Mouse (Mus musculus) lung, postnatal 36 days (tissue): ENCODE measurements around the gene Fars2.

ENCODE experiments used
- DNase-seq: peaks from one replicate; pipeline ENCODE4 v3.0.0; 2022; ENCODE audit warnings: mixed read lengths

Fars2 gene

DNA sequence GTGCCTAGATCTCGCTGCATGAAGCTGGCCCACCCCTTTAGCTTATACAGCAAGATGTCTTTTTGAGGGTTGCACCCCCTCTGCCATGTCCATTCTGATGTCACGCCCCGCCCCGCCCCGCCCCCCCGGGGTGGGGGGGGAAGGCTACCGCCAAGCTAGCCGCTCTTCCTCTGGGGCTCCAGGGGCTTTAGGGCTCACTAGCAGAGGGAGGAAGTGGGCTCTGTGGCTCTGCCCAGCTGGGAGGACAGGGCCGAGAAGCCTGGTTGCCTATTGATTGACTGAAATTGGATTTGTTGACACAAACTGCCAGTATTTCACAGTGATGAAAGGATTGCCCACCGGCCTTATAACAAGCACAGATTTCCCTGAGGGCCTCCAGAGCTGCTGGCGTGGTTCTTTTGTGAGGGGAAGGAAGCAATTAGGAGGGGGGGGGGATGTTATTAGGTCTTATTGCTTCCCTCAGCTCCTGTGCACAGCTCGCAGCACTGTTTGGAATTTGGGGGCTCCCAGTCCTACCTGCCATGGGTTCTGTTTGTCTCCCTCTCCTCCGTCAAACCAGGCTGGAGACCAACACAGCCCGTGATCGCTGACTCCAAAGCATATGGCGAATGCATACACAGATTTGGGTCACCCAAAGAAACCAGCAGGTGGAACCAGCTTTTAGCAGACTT is 466.4 kb downstream of the Fars2 start:
- DNase-seq = no peak

DNA sequence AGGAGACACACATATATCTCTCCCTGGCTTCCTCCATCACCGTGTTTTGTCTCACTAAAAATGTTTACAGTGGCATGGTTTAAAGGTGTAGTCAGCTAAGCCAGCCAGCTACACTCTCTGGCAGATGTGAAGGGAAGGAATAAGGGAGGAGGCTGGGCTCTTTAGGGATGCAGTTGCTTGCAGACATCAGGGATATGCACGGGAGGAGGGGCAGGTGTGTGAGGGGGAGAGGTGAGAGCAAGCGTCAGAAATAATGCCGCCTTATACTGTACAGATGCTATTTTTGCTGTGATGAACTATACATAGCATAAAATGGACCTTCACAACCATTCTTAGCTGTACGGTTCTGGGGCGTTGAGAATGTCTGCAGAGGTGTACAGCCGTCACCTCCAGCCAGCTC is 467.0 kb downstream of the Fars2 start:
- DNase-seq = no peak

DNA sequence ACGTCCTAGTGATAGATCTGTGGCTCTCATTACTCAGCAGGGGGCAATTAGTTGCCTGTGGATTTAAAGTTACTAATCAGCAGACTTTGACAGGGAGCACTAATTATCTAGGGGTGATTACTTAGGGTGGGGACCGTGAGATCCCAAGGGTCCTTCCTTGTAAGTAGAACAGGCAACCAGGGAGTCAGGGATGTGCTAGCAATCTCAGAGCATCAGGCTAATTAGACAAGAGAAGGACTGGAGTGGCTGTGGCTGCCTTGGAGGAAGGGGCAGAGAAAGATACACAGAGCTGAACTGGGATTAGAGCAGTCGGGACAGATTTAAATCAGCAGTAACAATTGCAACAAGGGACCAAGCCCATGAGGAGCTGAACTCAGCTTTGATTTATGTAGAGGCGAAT is 471.9 kb downstream of the Fars2 start:
- DNase-seq = no peak

DNA sequence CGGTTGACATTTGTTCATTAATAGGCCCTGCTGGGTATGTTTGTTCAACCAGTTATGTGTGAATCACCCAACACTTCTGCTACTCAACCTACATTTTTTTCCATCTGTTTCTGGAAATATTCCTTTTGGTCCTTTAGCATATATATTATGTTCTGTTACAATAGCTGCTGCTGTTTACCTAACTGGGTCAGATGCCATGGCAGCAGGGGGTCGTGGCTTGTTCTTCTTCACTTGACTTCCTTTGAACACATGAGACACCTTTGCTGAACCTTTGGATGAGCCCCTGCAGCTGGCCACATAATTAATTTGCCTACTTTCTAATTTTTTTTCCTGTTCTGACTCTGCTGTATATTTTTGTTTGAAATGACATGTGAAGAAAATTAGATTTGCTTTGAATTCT is 475.1 kb downstream of the Fars2 start:
- no peak for DNase-seq

DNA sequence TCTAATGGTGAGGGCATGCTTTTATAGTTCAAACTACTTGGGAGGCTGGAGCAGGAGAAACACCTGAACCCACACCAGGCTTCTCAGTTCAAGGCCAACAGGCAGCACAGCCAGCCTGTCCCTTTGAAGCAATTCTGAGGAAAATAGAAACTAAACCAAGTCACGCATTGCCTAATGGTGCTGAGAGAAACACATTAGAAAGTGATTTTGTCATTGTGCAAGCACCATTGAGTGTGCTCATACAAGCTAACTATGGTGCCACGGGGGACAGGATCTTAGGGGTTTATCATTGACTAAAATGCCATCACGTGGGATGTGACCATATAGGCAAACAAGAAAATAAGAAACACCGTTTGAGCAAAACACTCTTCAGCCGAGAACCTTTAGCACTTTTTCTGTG is 489.5 kb downstream of the Fars2 start:
- DNase-seq = no peak

DNA sequence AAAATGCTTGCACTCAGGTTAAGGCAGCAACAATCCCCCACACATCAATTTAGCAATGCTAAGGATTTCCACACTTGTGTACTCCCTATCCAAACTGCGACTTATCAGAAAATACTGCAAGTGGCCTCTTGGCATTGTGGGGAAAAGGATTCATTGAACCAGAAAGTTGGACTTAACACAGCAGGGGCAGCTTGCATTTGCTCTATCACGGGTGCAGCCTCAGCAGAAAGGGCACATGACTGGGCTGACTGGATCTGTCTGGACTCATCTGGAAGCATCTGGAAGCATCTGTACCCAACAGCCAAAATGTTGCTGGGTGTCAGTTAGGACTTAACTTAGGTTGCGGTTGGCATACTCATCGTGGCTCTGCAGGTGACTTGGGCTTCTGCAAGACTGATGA is 490.7 kb downstream of the Fars2 start:
- DNase-seq = no peak

DNA sequence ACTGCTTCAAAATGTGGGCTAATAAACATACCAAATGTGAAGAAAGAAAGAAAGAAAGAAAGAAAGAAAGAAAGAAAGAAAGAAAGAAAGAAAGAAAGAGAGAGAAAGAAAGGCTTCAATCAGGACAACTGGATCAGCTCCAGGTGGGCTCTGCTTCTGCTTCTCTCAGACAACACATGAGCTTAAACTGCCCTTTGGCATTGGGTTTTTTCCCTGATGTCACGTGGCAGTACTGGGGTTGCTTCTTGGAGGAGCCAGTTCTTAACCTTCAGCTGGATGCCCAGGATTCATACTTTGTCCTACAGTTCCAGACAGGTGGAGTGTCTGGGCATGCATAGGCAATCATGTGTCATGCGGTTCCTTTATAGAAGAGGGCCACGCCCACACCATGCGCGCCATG is 493.2 kb downstream of the Fars2 start:
- DNase-seq = no peak

DNA sequence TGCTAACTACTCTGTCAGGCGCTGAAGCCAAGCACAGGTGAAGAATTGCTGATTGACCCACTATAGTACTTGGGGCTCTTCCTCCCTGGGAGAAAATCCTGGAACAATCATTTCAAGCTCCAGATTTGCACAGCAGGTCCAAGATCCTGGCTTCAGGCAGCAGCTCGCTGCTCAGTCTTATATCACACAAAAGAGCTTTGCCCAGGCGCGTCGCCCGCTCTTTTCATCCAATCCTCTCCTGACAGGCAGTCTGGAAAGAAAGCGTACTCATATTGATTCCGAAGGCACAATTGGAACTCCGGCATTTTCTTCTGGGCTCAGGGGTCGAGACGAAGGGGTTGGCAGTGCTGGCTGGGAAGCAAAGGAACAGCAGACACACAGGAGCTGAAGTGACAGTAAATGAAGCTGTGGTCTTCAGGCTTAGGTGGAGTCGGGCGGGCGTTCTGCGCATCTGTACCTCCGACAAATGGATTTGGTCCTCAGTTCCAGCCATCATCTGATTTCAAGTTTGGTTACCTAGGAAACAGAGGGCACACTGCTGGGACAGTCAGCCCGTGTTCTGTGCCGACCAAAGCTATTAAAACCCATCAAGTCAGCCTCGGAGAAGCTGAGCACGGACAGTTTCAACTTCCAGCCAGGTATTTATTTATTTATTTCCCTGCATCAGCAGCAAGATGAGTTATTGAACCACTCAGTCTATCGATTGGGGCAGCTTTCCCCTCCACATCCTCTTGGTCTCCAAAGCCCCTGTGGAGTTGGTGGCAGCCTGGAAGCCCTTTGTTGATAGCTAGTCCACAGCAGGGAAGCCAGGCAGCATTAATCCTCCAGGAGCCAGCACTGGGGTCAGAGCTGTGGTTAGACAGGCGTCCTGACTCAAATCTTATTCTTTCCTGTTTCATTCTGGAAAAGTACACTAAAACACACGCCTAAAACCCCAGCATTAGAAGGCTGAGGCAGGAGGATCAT is 495.9 kb downstream of the Fars2 start:
- no peak for DNase-seq

DNA sequence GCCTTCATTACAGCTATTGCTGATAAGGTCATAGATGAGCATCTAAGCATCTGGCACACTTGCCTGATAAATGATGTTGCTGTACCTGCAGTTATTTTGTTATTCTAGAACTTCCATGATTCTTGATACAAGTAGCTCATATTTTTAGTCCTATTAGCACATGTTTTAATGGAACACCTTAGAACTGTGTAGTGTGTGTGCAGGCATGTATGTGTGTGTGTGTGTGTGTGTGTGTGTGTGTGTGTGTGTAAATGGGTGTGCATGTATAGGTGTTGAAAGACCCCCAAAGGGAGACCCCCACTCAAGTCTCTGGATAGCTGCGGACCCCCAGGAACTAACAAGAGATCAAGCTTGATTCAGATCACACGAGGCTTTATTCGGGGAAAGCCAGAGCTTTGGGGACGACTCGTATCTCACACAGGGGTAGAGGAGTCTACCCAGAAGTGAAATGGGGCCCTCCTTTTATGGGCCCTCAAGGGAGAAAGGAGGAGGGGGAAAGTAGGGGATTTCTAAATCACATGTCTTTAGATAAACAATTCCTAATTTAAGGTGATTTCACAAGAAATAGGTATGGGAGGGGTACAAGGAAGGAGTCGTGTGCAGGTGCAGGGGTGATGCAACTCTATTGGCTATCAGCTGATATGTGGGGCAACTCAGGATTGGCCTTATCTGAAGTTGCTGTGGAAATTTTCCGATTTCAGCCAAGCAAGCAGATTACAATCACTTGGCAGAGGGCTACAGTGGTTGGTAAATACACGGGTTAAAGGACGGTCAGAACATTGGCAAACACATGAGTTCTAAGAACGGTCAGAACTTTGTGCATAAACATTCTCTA is 503.5 kb downstream of the Fars2 start:
- peak; percentile 79 for DNase-seq

DNA sequence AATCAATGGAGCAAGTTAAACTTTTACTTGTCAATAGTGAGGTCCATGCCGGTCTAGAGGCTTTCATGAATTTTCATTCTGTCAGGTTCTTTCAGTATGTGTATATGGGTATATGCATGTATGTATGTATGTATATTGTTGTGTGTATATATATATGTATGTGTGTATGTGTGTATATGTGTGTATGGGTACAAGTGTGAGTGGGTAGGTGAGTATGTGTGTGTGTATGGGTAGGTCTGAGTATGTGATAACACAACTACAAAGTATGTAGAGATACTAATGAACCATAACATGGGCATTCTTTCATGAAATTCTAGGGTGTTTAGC is 504.1 kb downstream of the Fars2 start:
- no peak for DNase-seq

DNA sequence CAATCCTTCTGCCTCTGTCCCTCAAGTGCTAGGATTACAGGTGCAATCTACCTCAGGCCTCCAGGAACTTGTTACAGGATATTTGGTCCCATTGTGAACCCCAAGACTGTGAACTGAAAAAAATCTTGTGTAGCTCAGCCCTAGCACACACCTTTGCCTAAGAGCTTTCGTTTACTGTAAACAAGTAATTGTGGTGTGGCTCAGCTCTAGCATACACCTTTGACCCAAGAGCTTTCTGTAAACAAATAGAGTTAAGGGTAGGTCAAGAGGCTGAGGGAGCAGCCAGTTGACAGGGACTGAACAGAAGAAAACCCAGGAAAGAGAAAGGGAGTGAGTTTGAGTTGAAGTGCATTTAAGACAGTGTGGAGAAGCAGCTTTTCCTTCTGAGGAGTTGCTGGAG is 506.3 kb downstream of the Fars2 start:
- DNase-seq = no peak

DNA sequence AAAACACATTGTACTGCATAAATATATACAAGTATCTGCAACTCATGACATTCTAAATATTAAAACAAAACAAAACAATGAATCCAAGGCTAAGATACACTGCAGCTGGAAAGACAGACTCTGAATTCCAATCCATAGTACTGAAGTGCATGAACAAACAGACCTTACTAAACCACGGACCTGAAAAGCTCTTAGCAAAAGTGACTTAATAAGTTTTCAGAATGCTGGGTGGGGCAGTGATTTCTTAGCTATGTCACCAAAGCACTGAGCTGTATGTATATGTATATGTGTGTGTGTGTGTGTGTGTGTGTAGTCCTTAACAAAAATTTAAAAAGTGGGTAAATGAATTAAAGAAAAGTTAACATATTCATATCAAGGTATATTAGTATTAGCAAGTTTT is 511.9 kb downstream of the Fars2 start:
- peak; percentile 47 for DNase-seq

DNA sequence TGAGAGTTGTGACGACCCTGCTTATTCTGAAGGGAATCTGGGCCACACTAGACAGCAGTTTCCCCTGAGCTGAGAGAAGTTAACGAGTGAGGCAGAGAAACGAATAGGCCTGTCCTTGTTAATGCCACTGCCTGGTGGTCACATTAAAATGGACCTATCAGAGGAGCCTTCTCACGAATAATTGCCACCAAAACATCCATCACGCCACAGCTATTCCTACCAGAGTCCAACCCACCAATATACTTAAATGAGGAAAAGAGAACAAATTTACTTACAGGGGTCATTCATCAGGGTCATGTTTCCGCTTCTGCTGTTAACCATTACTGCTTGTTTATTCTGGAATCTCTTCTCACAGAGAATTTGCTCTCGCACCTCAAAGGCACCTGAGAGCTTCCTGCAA is 531.0 kb downstream of the Fars2 start:
- DNase-seq = no peak

DNA sequence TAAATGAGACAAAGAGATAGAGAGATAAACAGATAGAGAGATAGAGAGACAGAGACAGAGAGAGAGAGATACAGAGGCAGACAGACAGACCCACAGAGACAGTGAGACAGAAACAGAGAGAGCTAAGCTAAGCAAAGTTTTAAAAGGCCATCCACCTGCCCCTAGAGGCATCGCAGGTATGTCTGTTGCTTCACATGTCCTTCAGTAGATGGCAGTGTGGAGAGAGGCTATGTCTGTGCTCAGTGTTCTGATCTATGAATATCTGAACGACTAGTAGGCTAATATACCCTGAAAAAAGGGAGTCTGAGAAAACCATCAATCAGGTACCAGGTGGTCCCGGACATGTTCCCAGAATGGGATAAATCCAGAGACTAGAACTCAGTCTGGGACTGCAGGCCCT is 537.0 kb downstream of the Fars2 start:
- peak; percentile 18 for DNase-seq

DNA sequence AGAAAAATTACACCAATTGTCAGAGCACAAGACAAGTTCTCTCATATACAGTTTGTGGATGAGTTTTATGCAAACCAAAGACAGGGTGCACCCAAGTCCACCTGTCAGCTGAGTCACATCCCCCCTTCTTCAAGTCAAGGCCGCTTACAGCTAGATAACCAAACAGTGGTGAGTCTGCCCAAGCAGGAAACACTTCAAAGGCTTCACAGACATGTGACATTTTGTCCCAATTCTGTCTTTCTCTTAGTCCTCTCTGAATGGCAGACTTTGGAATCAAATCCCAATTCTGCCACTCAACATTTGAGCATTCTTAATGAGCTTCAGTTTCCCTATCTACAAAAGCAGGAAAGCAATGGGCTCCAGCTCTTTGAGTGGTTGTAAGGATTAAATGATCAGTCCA is 562.1 kb downstream of the Fars2 start:
- no peak for DNase-seq

DNA sequence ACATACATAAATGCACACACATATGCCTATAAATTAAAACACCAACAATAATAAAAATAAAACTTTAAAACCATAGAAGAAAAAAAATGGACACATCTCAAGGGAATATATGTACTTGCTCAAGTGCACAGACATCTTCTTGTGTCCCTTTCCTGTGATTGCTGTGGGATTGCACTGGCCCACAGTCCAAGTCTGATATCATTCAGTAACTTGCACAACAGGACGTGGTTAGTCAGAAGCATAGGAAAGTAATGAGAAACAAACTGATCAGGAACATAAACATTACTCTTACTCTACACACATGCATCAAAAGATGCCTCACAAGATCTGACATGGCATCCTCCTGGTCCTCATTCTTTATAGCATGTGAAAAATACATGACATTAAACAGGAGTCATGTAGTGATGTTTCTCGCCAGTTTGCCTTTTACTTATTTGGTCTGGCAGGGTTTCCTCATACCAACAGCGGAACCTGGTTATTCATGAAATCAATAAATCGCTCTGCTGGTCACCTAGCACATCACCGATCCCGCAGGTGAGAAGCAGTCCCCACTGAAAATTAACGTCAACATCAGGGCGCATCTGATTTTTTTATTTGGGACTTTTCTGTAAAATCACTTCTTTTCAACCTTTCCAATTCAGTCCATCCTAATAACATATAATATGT is 563.6 kb downstream of the Fars2 start:
- no peak for DNase-seq

DNA sequence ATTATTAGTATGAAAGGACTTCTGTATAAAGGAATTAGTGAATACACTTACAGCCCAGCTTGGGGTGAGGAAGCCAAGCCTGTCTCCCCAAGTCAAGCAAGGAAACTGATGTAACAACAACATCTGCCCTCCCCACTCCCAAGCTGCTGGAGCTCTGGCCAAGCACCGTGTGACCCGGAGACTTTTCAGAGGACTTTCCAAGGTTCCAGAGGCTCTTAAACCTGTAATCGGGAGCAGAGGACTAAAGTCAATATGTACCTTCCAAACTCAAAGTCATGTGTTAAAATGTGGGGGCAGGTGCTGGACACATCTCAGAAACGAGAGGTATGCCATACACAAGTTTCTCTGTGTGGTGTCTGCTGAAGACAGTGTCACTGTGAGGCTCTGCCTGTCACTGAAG is 566.4 kb downstream of the Fars2 start:
- peak; percentile 51 for DNase-seq

DNA sequence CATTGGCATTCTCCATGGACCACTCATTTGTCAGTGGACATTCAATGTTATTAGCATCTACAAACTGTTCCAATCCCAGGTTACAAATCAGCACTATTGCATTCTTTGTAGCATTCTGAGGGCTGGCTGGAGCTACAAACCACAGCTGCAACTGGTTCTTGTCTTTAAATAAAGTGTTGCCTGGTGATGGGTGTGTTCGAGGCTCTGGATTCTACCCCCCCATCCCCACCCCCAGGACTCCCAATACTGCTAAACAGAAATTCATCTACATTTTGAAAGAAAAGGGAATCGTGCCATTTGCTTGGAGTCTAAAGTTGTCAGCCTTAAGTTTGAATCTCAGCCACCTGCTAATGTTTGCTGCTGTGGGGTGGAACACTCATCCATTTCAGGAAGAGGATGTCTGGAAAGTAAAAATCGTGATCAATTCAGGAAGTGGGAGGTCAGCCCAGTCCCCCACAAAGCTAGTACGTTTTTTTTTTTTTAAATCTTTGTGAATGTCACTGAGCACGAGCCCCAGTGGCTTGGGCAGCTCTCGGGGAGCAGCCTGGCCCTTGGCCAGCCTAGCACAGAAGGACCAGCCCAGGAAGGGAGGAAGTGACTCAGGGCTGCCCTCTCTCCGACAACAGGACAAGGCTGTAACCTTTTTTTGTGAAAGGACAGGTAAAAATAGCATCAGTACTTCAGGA is 578.4 kb downstream of the Fars2 start:
- DNase-seq = peak; percentile 21

DNA sequence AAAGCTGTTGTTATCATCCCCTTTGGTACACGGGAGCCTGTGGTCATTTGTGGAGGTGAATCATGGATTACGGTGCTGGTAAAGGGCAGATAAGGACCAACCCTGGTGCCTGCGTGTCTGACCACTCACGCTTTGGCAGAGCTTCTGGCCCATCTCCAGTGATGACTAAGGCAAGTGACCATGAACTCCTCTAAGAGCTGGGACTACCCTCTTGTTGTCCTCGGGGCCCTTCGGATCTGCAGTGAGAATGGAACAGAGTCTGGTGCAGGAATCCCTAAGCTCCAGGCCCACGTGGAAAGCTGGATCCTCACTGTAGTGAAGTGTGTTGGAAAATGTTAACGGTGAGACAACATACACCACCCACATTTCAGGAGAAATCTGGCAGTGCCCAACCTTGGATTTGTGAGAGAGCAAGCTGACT is 579.1 kb downstream of the Fars2 start:
- peak; percentile 54 for DNase-seq

DNA sequence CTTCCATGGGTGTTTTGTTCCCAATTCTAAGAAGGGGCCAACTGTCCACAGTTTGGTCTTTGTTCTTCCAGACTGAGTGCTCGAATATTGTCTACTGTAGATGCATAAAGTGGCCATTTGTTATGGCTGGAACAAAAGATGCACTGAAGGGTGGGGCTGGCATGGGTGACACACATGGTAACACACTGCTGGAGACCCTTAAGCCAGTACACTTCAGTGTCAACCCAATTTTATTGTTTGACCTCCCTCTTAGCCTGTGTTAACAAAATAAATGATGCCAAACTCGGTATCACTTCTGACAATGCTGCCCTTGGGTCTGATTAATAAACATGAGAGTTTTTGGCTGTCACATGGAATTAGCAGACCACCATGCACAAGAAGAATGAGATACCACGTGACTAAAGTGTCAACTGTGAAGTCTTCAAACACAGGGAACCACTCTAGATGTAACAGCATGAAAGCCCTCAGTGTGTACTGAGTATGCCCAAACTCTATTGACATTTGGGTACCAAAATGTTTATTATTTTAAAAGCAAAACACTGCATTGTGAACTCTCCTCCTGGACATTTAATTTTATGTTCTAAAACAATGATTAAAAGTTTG is 590.0 kb downstream of the Fars2 start:
- no peak for DNase-seq

DNA sequence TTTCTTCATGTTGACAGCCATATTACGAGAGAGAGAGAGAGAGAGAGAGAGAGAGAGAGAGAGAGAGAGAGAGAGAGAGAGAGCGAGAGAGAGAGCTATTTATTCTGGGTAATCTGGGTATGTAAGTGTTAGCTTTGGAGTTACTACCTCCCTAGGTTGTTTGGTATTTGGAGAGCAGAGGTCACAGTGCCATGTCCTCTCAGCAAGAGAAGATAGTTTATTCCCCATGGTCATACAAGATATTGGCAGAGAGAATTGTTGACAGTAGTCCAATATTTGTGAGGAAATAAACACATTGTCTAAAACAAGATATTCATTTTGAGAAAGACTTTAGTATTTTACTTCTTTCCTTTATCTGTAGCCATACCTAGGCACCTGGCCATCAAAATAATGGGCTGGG is 596.9 kb downstream of the Fars2 start:
- DNase-seq = no peak

DNA sequence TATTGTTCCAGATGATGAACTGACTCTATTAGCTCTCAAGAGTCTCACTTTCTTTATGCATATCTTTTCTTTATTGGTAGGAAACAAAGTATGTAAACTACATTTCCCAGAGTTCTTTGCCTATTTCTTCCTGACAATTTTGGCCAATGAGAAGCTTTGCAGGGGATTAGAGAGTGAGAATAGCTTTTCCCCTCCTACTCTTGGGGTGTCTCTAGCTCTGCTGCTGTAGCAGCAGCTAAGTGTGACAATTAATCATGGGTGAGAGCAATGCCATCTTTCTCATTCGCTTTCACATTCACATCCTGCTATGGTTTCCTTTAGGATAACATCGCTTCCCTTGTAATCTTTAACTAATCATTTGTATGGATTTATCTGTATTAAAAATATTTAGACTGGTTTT is 599.5 kb downstream of the Fars2 start:
- no peak for DNase-seq
